Mouse (Mus musculus) bone marrow, adult 2 months (tissue): Measurements from ENCODE around the gene Tasp1.

Experiments
- CTCF ChIP-seq: fragments of 200-500 bp; IDR thresholded peaks from 2 replicates; pipeline ENCODE4 v1.5.1; 2011; ENCODE audit warnings: low read length, control low read depth; ENCODE audit not compliant: control insufficient read depth, insufficient read depth
- POLR2A ChIP-seq: fragments of 200-500 bp; IDR thresholded peaks from 2 replicates; pipeline ENCODE4 v1.6.1; 2011; ENCODE audit warnings: low read depth, mild to moderate bottlenecking, control low read depth, low read length, borderline replicate concordance; ENCODE audit not compliant: control insufficient read depth

DNA sequence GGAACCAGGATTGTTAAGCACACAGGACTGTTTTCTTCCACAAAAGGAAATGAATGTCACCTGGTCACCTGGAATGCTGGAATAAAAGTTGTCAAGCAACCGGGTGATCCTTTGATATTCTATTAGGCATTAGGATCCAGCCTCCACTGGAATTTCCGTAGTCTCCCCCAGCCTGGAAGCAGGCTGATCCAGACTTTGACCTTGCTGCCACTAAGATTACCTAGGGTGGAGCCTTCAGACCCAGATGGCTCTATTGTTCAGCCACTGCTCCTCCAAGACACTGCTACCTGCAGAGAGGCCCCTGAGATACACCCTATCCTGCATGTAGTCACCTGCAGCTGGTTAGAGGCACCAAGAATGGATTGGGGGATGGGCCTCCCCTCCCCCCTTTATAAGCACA, 192.8 kb downstream of the Tasp1 start:
- TF ChIP-seq CTCF: no peak
- TF ChIP-seq POLR2A: no peak
